Mouse (Mus musculus): Measurements from ENCODE around the gene Cfap73. TPM values are rescaled to one million over a fixed set of nuclear protein-coding genes. Genes with fewer than 3 reads are reported as not detected.

Gene Cfap73
- polyA plus RNA-seq, 1 experiment from 2014 or later: 0.51 TPM

DNA sequence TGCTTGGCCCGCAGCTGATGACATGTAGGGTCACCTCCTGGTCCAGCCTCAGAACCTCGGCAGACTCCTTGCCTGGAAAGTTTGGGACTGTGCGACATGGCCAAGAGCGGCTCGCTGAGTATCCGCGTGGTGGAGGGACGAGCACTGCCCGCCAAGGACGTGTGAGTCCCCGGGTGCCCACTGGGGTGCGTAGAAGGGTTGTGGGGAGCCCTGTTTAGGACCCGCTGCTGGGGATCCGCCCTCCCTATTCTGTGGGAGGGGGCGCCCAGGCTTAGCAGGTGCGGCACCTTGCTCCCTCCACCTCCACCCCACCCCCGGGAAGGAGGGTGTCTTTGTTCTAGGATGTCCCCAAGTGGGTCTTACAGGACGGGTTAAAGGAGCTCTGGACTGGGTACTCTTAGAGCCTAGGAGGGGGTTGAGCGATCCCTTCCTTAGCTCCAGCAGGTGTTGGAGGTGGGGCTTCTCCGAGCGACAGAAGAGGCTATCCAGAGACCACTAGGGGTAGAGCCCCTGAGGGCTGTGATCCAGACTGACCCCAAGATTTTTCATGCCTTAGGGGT, 15.4 kb upstream of the Cfap73 start:
- Histone ChIP-seq H3K27ac (ENCODE audit: low read depth, low read length) (no peak overlapping the region), H3K4me2 (ENCODE audit: low read length) (peak overlapping the region; percentile 59), H3K27me3 (replicated peaks; ENCODE audit: control insufficient read depth, insufficient read depth, low read length) (peaks cover 30% of the 10 kb centered on the region), H3K4me1 (ENCODE audit: control insufficient read depth, insufficient read depth, low read depth, low read length) (peaks cover 13% of the 10 kb centered on the region), H3K4me3 (ENCODE audit: low read length) (peak overlapping the region; percentile 31), H3K36me3 (ENCODE audit: control insufficient read depth, insufficient read depth, low read length) (no peaks in the 10 kb centered on the region), H3K9ac (ENCODE audit: low read depth, low read length) (0 out of 2 replicates have a peak overlapping the region, but pooled peaks have one; percentile 5), H3K9me3 (ENCODE audit: control insufficient read depth, low read length) (no peaks in the 10 kb centered on the region)
- ATAC-seq: peak; percentile 49; the same call in 1 of the 2 replicates
- WGBS: 6% methylated on average over 20 of the region's 21 CpGs

DNA sequence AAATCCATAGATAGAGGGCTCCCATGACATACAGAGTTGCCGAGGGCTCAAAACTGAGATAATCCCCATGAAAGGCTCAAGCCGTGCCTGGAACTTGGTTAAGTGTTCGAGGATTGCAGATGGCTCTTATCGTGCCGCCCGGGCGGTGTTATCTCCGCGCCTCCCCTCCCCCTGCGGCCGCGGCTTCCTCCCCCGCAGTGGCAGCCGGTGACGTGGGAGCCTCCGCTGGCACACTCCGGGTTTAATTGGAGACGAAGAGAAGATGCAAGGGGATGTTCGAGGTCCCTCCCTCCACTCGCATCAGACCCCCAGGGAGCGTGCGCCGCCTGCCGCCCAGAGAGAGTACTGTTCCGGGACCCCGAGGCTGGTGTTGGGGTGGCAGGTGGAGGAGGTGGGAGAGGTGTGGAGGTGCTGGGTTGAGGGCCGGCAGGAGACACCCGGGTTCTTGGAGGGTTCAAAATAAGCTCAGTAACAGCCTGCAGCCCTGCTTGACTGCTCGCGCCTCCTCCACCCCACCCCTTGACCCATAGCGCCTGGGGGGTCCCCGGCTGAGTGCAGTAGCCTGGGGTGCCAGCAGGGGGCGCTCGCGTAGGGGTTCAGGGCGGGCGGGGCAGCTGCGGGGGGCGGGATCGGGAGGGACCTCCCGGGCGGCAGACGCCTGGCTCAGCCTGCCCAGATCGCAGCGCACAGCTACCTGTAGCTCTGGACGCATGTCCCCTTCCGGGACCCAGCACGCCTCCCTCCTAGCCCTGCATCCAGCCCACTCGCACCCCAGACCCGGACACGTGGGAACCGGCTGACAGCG, 14.7 kb upstream of the Cfap73 start, which contains the start of gene Rasal1:
Gene Rasal1, plus strand, starts transcription at position 244 of the 805 bp plus-strand sequence.
- Histone ChIP-seq H3K4me1 (ENCODE audit: control insufficient read depth, insufficient read depth, low read depth, low read length) (peaks cover 13% of the 10 kb centered on the region), H3K27ac (ENCODE audit: low read depth, low read length) (no peak within 1 kb of the TSS), H3K9ac (ENCODE audit: low read depth, low read length) (peak within 1 kb of the TSS; percentile 46), H3K36me3 (ENCODE audit: control insufficient read depth, insufficient read depth, low read length) (no peaks in the 10 kb centered on the region), H3K27me3 (replicated peaks; ENCODE audit: control insufficient read depth, insufficient read depth, low read length) (peaks cover 30% of the 10 kb centered on the region), H3K4me2 (ENCODE audit: low read length) (peak within 1 kb of the TSS; percentile 59), H3K4me3 (ENCODE audit: low read length) (peak within 1 kb of the TSS; percentile 31), H3K9me3 (ENCODE audit: control insufficient read depth, low read length) (no peaks in the 10 kb centered on the region)
- peak; percentile 41; the same call in 1 of the 2 replicates for ATAC-seq
- 2% methylated on average over 43 of the region's 53 CpGs for WGBS

DNA sequence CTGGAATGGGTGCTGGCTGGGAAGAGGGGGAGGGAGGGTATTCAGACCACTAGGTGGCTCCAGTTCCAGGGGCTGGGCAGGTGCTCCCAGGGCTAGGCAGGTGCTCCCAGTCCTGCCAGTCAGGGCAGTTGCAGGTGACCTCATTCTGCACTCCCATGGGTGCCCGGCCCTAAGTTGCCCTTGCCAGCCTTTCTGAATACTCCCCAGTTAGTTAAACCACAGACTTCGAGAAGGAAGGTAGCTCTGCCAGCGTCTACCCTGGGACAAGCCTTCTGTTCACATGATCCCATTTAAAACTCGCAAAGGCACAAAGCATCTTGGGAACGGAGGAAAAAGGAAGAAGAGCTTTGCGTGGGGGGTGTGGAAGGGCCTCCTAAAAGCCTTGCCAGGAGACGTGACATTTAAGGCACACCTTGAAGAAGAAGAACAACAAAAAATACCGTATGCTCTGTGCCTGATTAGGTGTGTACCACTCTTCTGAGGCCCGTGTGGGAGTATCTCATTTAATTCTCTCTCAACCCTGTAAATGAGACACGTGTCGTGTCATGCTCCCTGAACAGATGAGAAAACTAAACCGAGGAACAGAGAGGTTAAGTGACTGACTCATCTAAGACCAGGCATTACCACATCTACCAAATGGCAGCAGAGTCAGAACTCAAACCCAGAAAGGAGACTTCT, 13.9 kb upstream of the Cfap73 start:
- Histone ChIP-seq H3K27ac (ENCODE audit: low read depth, low read length) (no peak overlapping the region), H3K36me3 (ENCODE audit: control insufficient read depth, insufficient read depth, low read length) (no peaks in the 10 kb centered on the region), H3K27me3 (replicated peaks; ENCODE audit: control insufficient read depth, insufficient read depth, low read length) (peaks cover 30% of the 10 kb centered on the region), H3K4me1 (ENCODE audit: control insufficient read depth, insufficient read depth, low read depth, low read length) (peaks cover 13% of the 10 kb centered on the region), H3K9me3 (ENCODE audit: control insufficient read depth, low read length) (no peaks in the 10 kb centered on the region), H3K9ac (ENCODE audit: low read depth, low read length) (no peak overlapping the region), H3K4me2 (ENCODE audit: low read length) (peak overlapping the region; percentile 59), H3K4me3 (ENCODE audit: low read length) (no peak overlapping the region)
- 40% methylated on average over 12 of the region's 12 CpGs for whole genome bisulfite sequencing
- ATAC-seq: no peak

DNA sequence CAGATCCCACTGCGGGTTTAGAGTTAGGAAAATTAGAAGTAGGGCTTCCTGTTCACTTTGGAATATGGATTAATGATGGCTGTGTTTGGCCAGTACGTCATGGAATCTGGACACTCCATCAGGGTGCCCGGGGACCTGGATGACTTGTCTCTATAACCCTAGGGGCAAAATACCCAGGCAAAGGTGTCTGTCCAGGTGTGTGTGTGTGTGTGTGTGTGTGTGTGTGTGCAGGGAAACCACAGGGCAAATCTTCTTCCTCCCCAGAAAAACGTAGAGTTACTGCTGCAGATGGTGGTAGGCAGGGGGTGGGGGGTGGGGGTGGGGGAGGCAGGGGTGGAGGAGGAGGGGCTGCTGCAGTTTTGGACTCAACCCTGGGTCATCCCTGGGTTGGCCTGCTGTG, 13.3 kb upstream of the Cfap73 start:
- H3K4me2 ChIP-seq (ENCODE audit: low read length): no peak overlapping the region
- peaks cover 30% of the 10 kb centered on the region for H3K27me3 ChIP-seq (replicated peaks; ENCODE audit: control insufficient read depth, insufficient read depth, low read length)
- H3K36me3 ChIP-seq (ENCODE audit: control insufficient read depth, insufficient read depth, low read length): no peaks in the 10 kb centered on the region
- ATAC-seq: no peak
- no peak overlapping the region for H3K9ac ChIP-seq (ENCODE audit: low read depth, low read length)
- no peak overlapping the region for H3K27ac ChIP-seq (ENCODE audit: low read depth, low read length)
- no peaks in the 10 kb centered on the region for H3K9me3 ChIP-seq (ENCODE audit: control insufficient read depth, low read length)
- 77% methylated on average over 4 of the region's 4 CpGs for WGBS
- H3K4me1 ChIP-seq (ENCODE audit: control insufficient read depth, insufficient read depth, low read depth, low read length): peaks cover 13% of the 10 kb centered on the region
- H3K4me3 ChIP-seq (ENCODE audit: low read length): no peak overlapping the region

DNA sequence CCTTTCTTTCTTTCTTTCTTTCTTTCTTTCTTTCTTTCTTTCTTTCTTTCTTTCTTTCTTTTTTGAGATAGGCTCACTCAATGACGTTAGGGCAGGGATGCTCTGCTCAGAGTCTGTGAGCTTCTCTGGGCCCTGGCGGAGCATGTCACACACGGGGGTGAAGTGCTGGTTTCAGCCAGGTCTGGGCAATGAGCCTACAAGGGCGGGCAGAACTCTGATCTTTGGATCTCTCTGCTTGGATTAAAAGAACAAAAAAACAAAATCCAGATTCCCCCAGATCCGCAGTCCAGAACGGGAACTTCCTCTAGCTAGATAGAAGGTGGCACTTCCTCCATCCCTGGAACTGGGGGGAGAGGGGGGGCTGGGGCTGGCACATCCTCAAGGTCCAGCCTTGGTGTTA, 11.8 kb upstream of the Cfap73 start:
- WGBS: 53% methylated on average over 6 of the region's 6 CpGs
- peaks cover 13% of the 10 kb centered on the region for H3K4me1 ChIP-seq (ENCODE audit: control insufficient read depth, insufficient read depth, low read depth, low read length)

DNA sequence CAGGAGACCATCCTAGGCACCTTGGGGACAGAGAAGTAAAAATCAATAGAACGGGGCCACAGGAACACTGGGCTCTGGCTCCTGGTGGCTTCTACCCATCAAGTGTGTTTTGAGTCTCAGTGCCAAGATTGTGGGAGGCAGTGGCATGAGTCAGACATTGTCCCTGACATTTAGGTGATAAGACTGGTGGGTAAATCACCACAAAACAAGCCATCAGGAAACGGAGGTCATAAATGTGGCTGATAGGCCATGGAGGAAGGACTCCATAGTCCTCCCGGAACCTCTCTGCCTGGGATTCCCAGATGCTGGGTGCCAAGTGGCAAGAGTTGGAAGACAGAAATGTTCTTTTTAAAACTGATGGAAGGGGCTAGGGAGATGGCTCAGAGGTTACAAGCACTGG, 10.2 kb upstream of the Cfap73 start:
- 92% methylated on average over 3 of the region's 3 CpGs for WGBS
- Histone ChIP-seq H3K27ac (ENCODE audit: low read depth, low read length) (no peak overlapping the region), H3K4me3 (ENCODE audit: low read length) (no peak overlapping the region), H3K4me2 (ENCODE audit: low read length) (no peak overlapping the region), H3K4me1 (ENCODE audit: control insufficient read depth, insufficient read depth, low read depth, low read length) (peaks cover 11% of the 10 kb centered on the region), H3K9me3 (ENCODE audit: control insufficient read depth, low read length) (no peaks in the 10 kb centered on the region), H3K36me3 (ENCODE audit: control insufficient read depth, insufficient read depth, low read length) (no peaks in the 10 kb centered on the region), H3K9ac (ENCODE audit: low read depth, low read length) (no peak overlapping the region), H3K27me3 (replicated peaks; ENCODE audit: control insufficient read depth, insufficient read depth, low read length) (peaks cover 12% of the 10 kb centered on the region)
- no peak for ATAC-seq

More for the DNA sequence above, 11.8 kb upstream of the Cfap73 start:
- Histone ChIP-seq H3K27ac (ENCODE audit: low read depth, low read length) (no peak overlapping the region), H3K9me3 (ENCODE audit: control insufficient read depth, low read length) (no peaks in the 10 kb centered on the region), H3K36me3 (ENCODE audit: control insufficient read depth, insufficient read depth, low read length) (no peaks in the 10 kb centered on the region), H3K9ac (ENCODE audit: low read depth, low read length) (no peak overlapping the region), H3K27me3 (replicated peaks; ENCODE audit: control insufficient read depth, insufficient read depth, low read length) (peaks cover 27% of the 10 kb centered on the region), H3K4me2 (ENCODE audit: low read length) (no peak overlapping the region), H3K4me3 (ENCODE audit: low read length) (no peak overlapping the region)
- ATAC-seq: no peak

DNA sequence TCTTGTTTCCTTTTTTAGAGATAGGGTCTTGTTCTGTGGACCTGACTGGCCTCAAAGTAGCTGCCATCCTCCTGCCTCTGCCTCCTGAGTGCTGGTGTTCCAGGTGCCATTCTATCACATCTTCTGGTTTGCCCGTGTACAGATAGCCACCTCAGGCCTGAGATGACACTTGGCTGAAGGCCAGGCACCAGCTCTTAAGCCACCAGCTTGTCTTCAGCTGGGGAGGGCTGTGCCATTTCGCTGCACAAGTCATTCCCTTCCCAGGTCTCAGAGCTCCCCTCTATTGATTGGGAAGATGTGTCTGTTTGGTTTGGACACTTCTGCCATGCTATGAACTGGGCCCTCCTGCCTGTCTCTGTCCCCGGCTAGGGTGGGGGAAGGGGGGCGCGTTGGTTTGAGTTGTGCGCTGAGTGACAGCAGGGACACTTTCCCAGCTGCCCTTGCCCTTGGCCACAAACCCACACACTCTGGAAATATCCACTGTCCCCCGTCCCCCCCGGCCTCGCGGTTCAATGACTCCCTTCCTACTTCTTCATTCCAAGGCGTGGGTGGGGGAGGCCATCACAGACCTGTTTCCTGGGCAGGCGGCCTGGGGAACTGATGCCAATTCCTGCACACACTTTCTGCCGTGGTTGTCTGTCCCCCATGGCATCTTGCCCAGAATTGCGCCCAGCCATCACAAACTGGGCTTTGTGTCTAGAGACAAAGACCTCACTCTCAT, 9.5 kb upstream of the Cfap73 start:
- no peak overlapping the region for H3K4me3 ChIP-seq (ENCODE audit: low read length)
- 0 out of 2 replicates have a peak, but pooled peaks have one; percentile 42 for ATAC-seq
- H3K27me3 ChIP-seq (replicated peaks; ENCODE audit: control insufficient read depth, insufficient read depth, low read length): peaks cover 6% of the 10 kb centered on the region
- no peak overlapping the region for H3K27ac ChIP-seq (ENCODE audit: low read depth, low read length)
- H3K4me2 ChIP-seq (ENCODE audit: low read length): no peak overlapping the region
- no peaks in the 10 kb centered on the region for H3K36me3 ChIP-seq (ENCODE audit: control insufficient read depth, insufficient read depth, low read length)
- H3K9me3 ChIP-seq (ENCODE audit: control insufficient read depth, low read length): no peaks in the 10 kb centered on the region
- 63% methylated on average over 14 of the region's 14 CpGs for WGBS
- H3K4me1 ChIP-seq (ENCODE audit: control insufficient read depth, insufficient read depth, low read depth, low read length): peaks cover 4% of the 10 kb centered on the region
- no peak overlapping the region; the same call in 1 of the 2 replicates for H3K9ac ChIP-seq (ENCODE audit: low read depth, low read length)

DNA sequence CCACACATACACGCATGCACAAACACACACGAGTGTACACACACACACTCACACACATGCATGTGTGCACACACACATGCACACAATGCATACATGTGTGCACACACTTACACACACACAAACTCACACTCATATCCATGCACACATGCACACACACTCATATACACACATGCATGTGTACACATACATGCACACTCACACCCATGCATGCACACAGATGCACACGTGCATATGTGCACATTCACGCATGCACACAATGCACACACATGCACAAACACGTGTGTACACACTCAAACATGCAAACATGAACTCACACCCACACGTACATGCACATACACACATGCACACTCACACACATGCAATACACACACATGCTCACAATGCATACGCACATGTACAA, 6.1 kb upstream of the Cfap73 start:
- H3K27me3 ChIP-seq (replicated peaks; ENCODE audit: control insufficient read depth, insufficient read depth, low read length): no peaks in the 10 kb centered on the region
- no peak overlapping the region for H3K4me2 ChIP-seq (ENCODE audit: low read length)
- H3K36me3 ChIP-seq (ENCODE audit: control insufficient read depth, insufficient read depth, low read length): no peaks in the 10 kb centered on the region
- no peak overlapping the region for H3K9ac ChIP-seq (ENCODE audit: low read depth, low read length)
- H3K9me3 ChIP-seq (ENCODE audit: control insufficient read depth, low read length): no peaks in the 10 kb centered on the region
- WGBS: 96% methylated on average over 7 of the region's 7 CpGs
- H3K4me1 ChIP-seq (ENCODE audit: control insufficient read depth, insufficient read depth, low read depth, low read length): no peaks in the 10 kb centered on the region; the same call in 1 of the 2 replicates
- no peak overlapping the region for H3K4me3 ChIP-seq (ENCODE audit: low read length)
- no peak for ATAC-seq
- no peak overlapping the region for H3K27ac ChIP-seq (ENCODE audit: low read depth, low read length)

All from hindbrain, embryonic 16.5 days (tissue).